Mouse (Mus musculus) MEL (cell line): ENCODE data around the gene Bmp7. TPM values are rescaled to one million over a fixed set of nuclear protein-coding genes. Genes with fewer than 3 reads are reported as not detected.

Experiments
- DNase-seq: peaks from one replicate; pipeline ENCODE4 v3.0.0; 2011; ENCODE audit warnings: low read depth, low spot score
- H3K27ac ChIP-seq: 2 replicates; pipeline ENCODE4 v1.5.1; 2012; ENCODE audit warnings: low read depth, mild to moderate bottlenecking, control low read depth, low read length, moderate library complexity; ENCODE audit not compliant: control insufficient read depth
- H3K27me3 ChIP-seq, 2 experiments: fragments of 150-350 bp in 1 of 2; sonication (generic) in 1 of 2; 2 replicates each; pipeline ENCODE4 v1.6.1; 2012; ENCODE audit warnings: low read length in 2 of 2, mild to moderate bottlenecking in 2 of 2, improper control_type of control experiment in 1 of 2, moderate library complexity in 1 of 2; ENCODE audit not compliant: insufficient read depth in 2 of 2, control insufficient read depth in 1 of 2
- H3K36me3 ChIP-seq, 2 experiments: 2 replicates each; pipeline ENCODE4 v1.6.1; 2012 to 2014; ENCODE audit warnings: low read length in 2 of 2, improper control_type of control experiment in 1 of 2, inconsistent platforms in 1 of 2, mild to moderate bottlenecking in 1 of 2; ENCODE audit not compliant: insufficient read depth in 2 of 2, control insufficient read depth in 1 of 2
- H3K4me1 ChIP-seq, 2 experiments: fragments of 150-350 bp in 1 of 2; sonication (generic) in 1 of 2; 2 replicates each; pipeline ENCODE4 v1.6.1; 2012; ENCODE audit warnings: low read length in 2 of 2, improper control_type of control experiment in 1 of 2, mild to moderate bottlenecking in 1 of 2; ENCODE audit not compliant: insufficient read depth in 2 of 2, control insufficient read depth in 1 of 2
- H3K4me3 ChIP-seq, 2 experiments: fragments of 150-350 bp in 1 of 2; sonication (generic) in 1 of 2; 2 replicates each; pipeline ENCODE4 v1.5.1; 2012; ENCODE audit warnings: low read depth in 2 of 2, low read length in 2 of 2, mild to moderate bottlenecking in 2 of 2, moderate library complexity in 2 of 2, control low read depth in 1 of 2, improper control_type of control experiment in 1 of 2; ENCODE audit not compliant: control insufficient read depth in 1 of 2, insufficient read depth in 1 of 2
- H3K79me2 ChIP-seq: 2 replicates; pipeline ENCODE4 v1.6.1; 2012; ENCODE audit warnings: mild to moderate bottlenecking, low read length, moderate library complexity; ENCODE audit not compliant: control insufficient read depth, poor library complexity, insufficient read depth
- H3K9ac ChIP-seq: 2 replicates; pipeline ENCODE4 v1.6.1; 2012; ENCODE audit warnings: low read depth, mild to moderate bottlenecking, control low read depth, low read length, moderate library complexity; ENCODE audit not compliant: control insufficient read depth, poor library complexity, severe bottlenecking
- H3K9me3 ChIP-seq: fragments of 150-350 bp; sonication (generic); replicated peaks from 2 replicates; pipeline ENCODE4 v1.6.1; 2012; ENCODE audit warnings: mild to moderate bottlenecking, low read length, improper control_type of control experiment, moderate library complexity; ENCODE audit not compliant: insufficient read depth
- CHD2 ChIP-seq: IDR thresholded peaks from 2 replicates; pipeline ENCODE4 v1.6.1; 2011; ENCODE audit warnings: low read length, improper control_type of control experiment
- EP300 ChIP-seq, 2 experiments: IDR thresholded peaks; 2 replicates each; pipeline ENCODE4 v1.6.1; 2011; ENCODE audit warnings: improper control_type of control experiment in 2 of 2, low read length in 2 of 2, low read depth in 1 of 2, mild to moderate bottlenecking in 1 of 2
- GATA1 ChIP-seq: IDR thresholded peaks from 2 replicates; pipeline ENCODE4 v1.6.1; 2011; ENCODE audit warnings: low read depth, low read length, improper control_type of control experiment
- KAT2A ChIP-seq: conservative IDR thresholded peaks from 2 replicates; pipeline ENCODE4 v1.6.1; 2012; ENCODE audit warnings: low read depth, low read length, improper control_type of control experiment, inconsistent platforms
- MAX ChIP-seq: IDR thresholded peaks from 2 replicates; pipeline ENCODE4 v1.6.1; 2011; ENCODE audit warnings: low read length, improper control_type of control experiment
- MAZ ChIP-seq: IDR thresholded peaks from 2 replicates; pipeline ENCODE4 v1.6.1; 2012; ENCODE audit warnings: low read depth, mild to moderate bottlenecking, inconsistent platforms, low read length, improper control_type of control experiment
- MXI1 ChIP-seq: IDR thresholded peaks from 2 replicates; pipeline ENCODE4 v1.6.1; 2011; ENCODE audit warnings: mild to moderate bottlenecking, low read depth, low read length, improper control_type of control experiment
- MYB ChIP-seq: IDR thresholded peaks from 2 replicates; pipeline ENCODE4 v1.6.1; 2011; ENCODE audit warnings: mild to moderate bottlenecking, low read depth, low read length, improper control_type of control experiment
- MYC ChIP-seq: IDR thresholded peaks from 2 replicates; pipeline ENCODE4 v1.6.1; 2011; ENCODE audit warnings: low read depth, mild to moderate bottlenecking, low read length, improper control_type of control experiment, moderate library complexity
- POLR2A ChIP-seq, 2 experiments: IDR thresholded peaks; 2 replicates each; pipeline ENCODE4 v1.6.1; 2011 to 2012; ENCODE audit warnings: low read length in 2 of 2, mild to moderate bottlenecking in 2 of 2, control low read depth in 1 of 2, improper control_type of control experiment in 1 of 2, low read depth in 1 of 2, moderate library complexity in 1 of 2; ENCODE audit not compliant: control insufficient read depth in 1 of 2, insufficient read depth in 1 of 2, poor library complexity in 1 of 2
- POLR2AphosphoS5 ChIP-seq: IDR thresholded peaks from 2 replicates; pipeline ENCODE4 v1.6.1; 2012; ENCODE audit warnings: low read depth, borderline replicate concordance, mild to moderate bottlenecking, inconsistent platforms, low read length, moderate library complexity, mixed read lengths
- RAD21 ChIP-seq: IDR thresholded peaks from 2 replicates; pipeline ENCODE4 v1.6.1; 2011; ENCODE audit warnings: mild to moderate bottlenecking, low read depth, low read length, improper control_type of control experiment
- SIN3A ChIP-seq: IDR thresholded peaks from 2 replicates; pipeline ENCODE4 v1.6.1; 2012; ENCODE audit warnings: low read length, improper control_type of control experiment, inconsistent platforms
- SMC3 ChIP-seq: IDR thresholded peaks from 2 replicates; pipeline ENCODE4 v1.6.1; 2011; ENCODE audit warnings: low read depth, low read length, improper control_type of control experiment
- TBP ChIP-seq: IDR thresholded peaks from 2 replicates; pipeline ENCODE4 v1.8.0; 2011; ENCODE audit warnings: low read depth, low read length, improper control_type of control experiment
- TCF12 ChIP-seq: IDR thresholded peaks from 2 replicates; pipeline ENCODE4 v1.6.1; 2014; ENCODE audit warnings: low read depth, mild to moderate bottlenecking, inconsistent platforms, low read length, improper control_type of control experiment, moderate library complexity
- USF2 ChIP-seq, 2 experiments: IDR thresholded peaks; 2 replicates each; pipeline ENCODE4 v1.6.1; 2011 to 2012; ENCODE audit warnings: improper control_type of control experiment in 2 of 2, low read length in 2 of 2, borderline replicate concordance in 1 of 2, inconsistent platforms in 1 of 2, low read depth in 1 of 2, mild to moderate bottlenecking in 1 of 2; ENCODE audit not compliant: insufficient read depth in 1 of 2
- ZC3H11A ChIP-seq: IDR thresholded peaks from 2 replicates; pipeline ENCODE4 v1.6.1; 2012; ENCODE audit warnings: low read depth, mild to moderate bottlenecking, inconsistent platforms, low read length, improper control_type of control experiment
- ZKSCAN1 ChIP-seq: IDR thresholded peaks from 2 replicates; pipeline ENCODE4 v1.6.1; 2012; ENCODE audit warnings: low read depth, mild to moderate bottlenecking, inconsistent platforms, low read length, improper control_type of control experiment, moderate library complexity
- ZMIZ1 ChIP-seq: IDR thresholded peaks from 2 replicates; pipeline ENCODE4 v1.6.1; 2012; ENCODE audit warnings: low read depth, mild to moderate bottlenecking, inconsistent platforms, low read length, improper control_type of control experiment, moderate library complexity
- ZNF384 ChIP-seq: IDR thresholded peaks from 2 replicates; pipeline ENCODE4 v1.6.1; 2012; ENCODE audit warnings: low read depth, mild to moderate bottlenecking, inconsistent platforms, low read length, improper control_type of control experiment
- polyA plus RNA-seq, 2 experiments: library from polyadenylated mRNA; stranded (reverse) in 1 of 2; unstranded in 1 of 2; fragments of >175 nt in 1 of 2; fragments of >200 nt in 1 of 2; gene quantifications; 2 replicates each; pipeline versions ENCODE4 v1.2.1 to v1.2.4; 2012; ENCODE audit warnings: low replicate concordance in 2 of 2, low read depth in 1 of 2; ENCODE audit not compliant: insufficient read length in 2 of 2, insufficient read depth in 1 of 2, missing spikeins in 1 of 2
- total RNA-seq: library from RNA; depleted of rRNA; stranded (reverse); fragments of 300-350 nt; gene quantifications from 2 replicates; pipeline ENCODE4 v1.2.3, GENCODE M21; 2012

Gene Bmp7
- total and polyA plus RNA-seq, 3 experiments, result not detected

GRCm38 (mm10) chr2:172888147-172888546 lies 52.0 kb downstream of the Bmp7 start:
- no peaks in the 10 kb centered on the region for H3K4me1 ChIP-seq
- no peak overlapping the region for H3K27ac ChIP-seq
- H3K27me3 ChIP-seq, result no peaks in the 10 kb centered on the region
- H3K36me3 ChIP-seq, result no peaks in the 10 kb centered on the region
- H3K9ac ChIP-seq, result no peak overlapping the region
- TF ChIP-seq RAD21 (no peak), KAT2A (no peak), MXI1 (no peak), ZKSCAN1 (no peak), SIN3A (no peak), MYC (no peak), TCF12 (no peak), POLR2AphosphoS5 (no peak), ZNF384 (no peak), MYB (no peak), EP300 (IDR thresholded peaks at IDR 0.05; ENCODE audit: low read depth in 1 of 2, low read length in 2 of 2) (no peak), GATA1 (no peak), ZC3H11A (no peak), ZMIZ1 (no peak), MAZ (no peak), SMC3 (no peak), CHD2 (no peak)
- no peak for DNase-seq
- H3K9me3 ChIP-seq, result no peaks in the 10 kb centered on the region
- H3K4me3 ChIP-seq, result no peak overlapping the region
- H3K79me2 ChIP-seq, result no peaks in the 10 kb centered on the region

- TF ChIP-seq MAX, result no peak
- TF ChIP-seq ZKSCAN1, result no peak
- no peak for TF ChIP-seq TCF12
- no peak for TF ChIP-seq ZC3H11A
- no peak for TF ChIP-seq TBP
- TF ChIP-seq USF2 (IDR thresholded peaks at IDR 0.05; ENCODE audit: borderline replicate concordance in 1 of 2, insufficient read depth in 1 of 2, low read depth in 1 of 2, low read length in 2 of 2), result no peak
- TF ChIP-seq POLR2A (IDR thresholded peaks at IDR 0.05; ENCODE audit: control insufficient read depth in 1 of 2, insufficient read depth in 1 of 2, low read depth in 1 of 2, low read length in 2 of 2, poor library complexity in 1 of 2), result no peak
- Histone ChIP-seq H3K27ac (no peak overlapping the region), H3K4me1 (no peaks in the 10 kb centered on the region), H3K4me3 (no peak overlapping the region), H3K27me3 (no peaks in the 10 kb centered on the region), H3K9me3 (no peaks in the 10 kb centered on the region), H3K79me2 (no peaks in the 10 kb centered on the region), H3K36me3 (no peaks in the 10 kb centered on the region), H3K9ac (no peak overlapping the region)
- no peak for DNase-seq
Observed at GRCm38 (mm10) chr2:172885861-172886260, 54.3 kb downstream of the Bmp7 start.
